Mouse (Mus musculus) adrenal gland, postnatal 14 days (tissue): ENCODE results near the gene Doxl2. TPM values are rescaled to one million over a fixed set of nuclear protein-coding genes. Genes with fewer than 3 reads are reported as not detected.
A peak's percentile ranks its signal among the peaks of the same experiment; 100 is the strongest.
"Not testable (repeated sequence)": the region's sequence is repeated elsewhere in the genome, so short reads cannot be mapped to it uniquely, and the experiment has no call there.

Experiments
- DNase-seq: peaks from one replicate; pipeline ENCODE4 v3.0.0; 2021; ENCODE audit warnings: mixed read lengths
- long read RNA-seq, 2 experiments: library from polyadenylated mRNA; stranded (forward); transcript quantifications; one replicate each; pipeline ENCODE4 v2.0.0; 2021
- total RNA-seq: library from RNA; stranded (reverse); gene quantifications from 2 replicates; pipeline ENCODE4 v1.2.3, GENCODE M21; 2021

Gene Doxl2
- not detected in 2 replicates for total RNA-seq
- long read RNA-seq, experiment 1 = 0 reads
- long read RNA-seq, experiment 2 = 0 reads

- DNase-seq = no peak
These were observed at the start of gene Doxl2 for GRCm38 (mm10) chr6:48974663-48975062. TSS of gene Doxl2 (plus strand) at chr6:48974963.

- DNase-seq = no peak
These were observed 45.2 kb upstream of the Doxl2 start, which contains the start of gene 1600015I10Rik for GRCm38 (mm10) chr6:48929595-48929994. TSS of gene 1600015I10Rik (plus strand) at chr6:48929895.

GRCm38 (mm10) chr6:48949596-48949995 is 25.2 kb upstream of the Doxl2 start:
- peak; percentile 25 for DNase-seq

GRCm38 (mm10) chr6:48950676-48951075 is 24.1 kb upstream of the Doxl2 start:
- no peak for DNase-seq

- no peak for DNase-seq
These were observed 23.1 kb upstream of the Doxl2 start for GRCm38 (mm10) chr6:48951630-48952029.

- DNase-seq = peak; percentile 20
These were observed 21.5 kb upstream of the Doxl2 start for GRCm38 (mm10) chr6:48953220-48953619.

GRCm38 (mm10) chr6:48954211-48954610 is 20.6 kb upstream of the Doxl2 start:
- DNase-seq = no peak

- peak; percentile 79 for DNase-seq
These were observed 19.8 kb upstream of the Doxl2 start for GRCm38 (mm10) chr6:48954946-48955345.

- no peak for DNase-seq
These were observed 18.0 kb upstream of the Doxl2 start for GRCm38 (mm10) chr6:48956785-48957184.

- DNase-seq = peak; percentile 53
These were observed 16.7 kb upstream of the Doxl2 start for GRCm38 (mm10) chr6:48958053-48958452.

- peak; percentile 14 for DNase-seq
These were observed 15.6 kb upstream of the Doxl2 start for GRCm38 (mm10) chr6:48959151-48959550.

GRCm38 (mm10) chr6:48966696-48967095 is 8.1 kb upstream of the Doxl2 start:
- not testable (repeated sequence) for DNase-seq

GRCm38 (mm10) chr6:48967868-48968267 is 6.9 kb upstream of the Doxl2 start:
- DNase-seq = no peak

- no peak for DNase-seq
These were observed 4.9 kb downstream of the Doxl2 start for GRCm38 (mm10) chr6:48979616-48980015.

- DNase-seq = no peak
These were observed 7.5 kb downstream of the Doxl2 start for GRCm38 (mm10) chr6:48982305-48982704.

- DNase-seq = peak; percentile 54
These were observed 11.8 kb downstream of the Doxl2 start, which contains the start of gene Svs1 for GRCm38 (mm10) chr6:48986444-48986990. TSS of gene Svs1 (plus strand) at chr6:48986861.

GRCm38 (mm10) chr6:48989971-48990370 is 15.2 kb downstream of the Doxl2 start:
- DNase-seq = no peak

GRCm38 (mm10) chr6:48991991-48992390 is 17.2 kb downstream of the Doxl2 start:
- no peak for DNase-seq

GRCm38 (mm10) chr6:48998186-48998585 is 23.4 kb downstream of the Doxl2 start:
- DNase-seq = no peak

GRCm38 (mm10) chr6:48998796-48999195 is 24.0 kb downstream of the Doxl2 start:
- DNase-seq = peak; percentile 48

GRCm38 (mm10) chr6:49003381-49003780 is 28.6 kb downstream of the Doxl2 start:
- no peak for DNase-seq

GRCm38 (mm10) chr6:49007981-49008380 is 33.2 kb downstream of the Doxl2 start:
- DNase-seq = peak; percentile 78

- DNase-seq = no peak
These were observed 33.8 kb downstream of the Doxl2 start for GRCm38 (mm10) chr6:49008420-49009160.

GRCm38 (mm10) chr6:49009161-49009555 is 34.4 kb downstream of the Doxl2 start:
- DNase-seq = no peak
